Mouse (Mus musculus) gastrocnemius, adult 18-20 months (tissue): ENCODE data around the gene Pramef17. TPM values are rescaled to one million over a fixed set of nuclear protein-coding genes. Genes with fewer than 3 reads are reported as not detected.
"Not testable (repeated sequence)": the region's sequence is repeated elsewhere in the genome, so short reads cannot be mapped to it uniquely, and the experiment has no call there.

Experiments
- DNase-seq: peaks from one replicate; pipeline ENCODE4 v3.0.0; 2021; ENCODE audit warnings: low spot score
- long read RNA-seq, 2 experiments: library from polyadenylated mRNA; stranded (forward); transcript quantifications; one replicate each; pipeline ENCODE4 v2.0.0; 2021
- total RNA-seq, 2 experiments: library from RNA; stranded (reverse); gene quantifications; 2 replicates each; pipeline ENCODE4 v1.2.3; 2021

The Pramef17 gene
- not detected for total RNA-seq
- long read RNA-seq, experiment 1, result 0 reads
- long read RNA-seq, experiment 2, result 0 reads

DNA sequence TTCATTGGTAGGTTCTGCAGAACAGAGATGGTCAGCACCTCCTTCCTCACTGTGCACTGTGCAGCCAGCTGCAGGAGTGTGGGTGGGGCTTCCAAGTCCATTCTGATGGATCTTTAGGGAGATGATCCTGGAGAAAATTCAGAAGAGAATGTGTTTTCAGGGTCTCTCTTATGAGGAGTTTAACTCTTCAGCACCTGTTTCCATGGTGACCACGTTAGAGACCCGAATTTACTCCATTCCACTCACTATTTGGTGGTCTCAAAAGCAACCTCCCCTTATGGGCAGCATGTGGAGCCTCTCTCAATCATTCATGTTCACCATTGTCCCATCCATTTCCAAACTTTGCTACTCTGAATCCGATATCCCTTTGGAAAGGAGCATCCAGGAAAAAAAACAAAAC, at the start of gene Pramef17:
TSS of gene Pramef17 (minus strand) at position 101 of the 400 bp plus-strand sequence.
- DNase-seq, result not testable (repeated sequence)

DNA sequence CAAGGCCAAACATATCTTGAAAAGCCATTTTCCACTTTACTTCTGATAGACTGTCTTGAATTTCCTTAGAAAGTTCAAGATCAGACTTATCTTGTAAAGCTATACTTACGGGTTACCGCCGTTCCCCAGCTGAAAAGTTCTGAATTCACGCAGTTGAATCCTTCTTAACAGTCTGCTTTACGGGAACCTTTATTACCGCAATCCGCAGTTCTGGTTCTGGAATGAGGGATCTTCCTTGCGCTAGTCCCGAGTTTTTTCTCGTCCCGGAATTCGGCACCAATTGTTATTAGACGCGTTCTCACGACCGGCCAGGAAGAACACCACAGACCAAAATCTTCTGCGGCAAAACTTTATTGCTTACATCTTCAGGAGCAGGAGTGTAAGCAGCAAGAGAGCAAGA, 6.0 kb downstream of the Pramef17 start:
- DNase-seq, result peak; percentile 59

DNA sequence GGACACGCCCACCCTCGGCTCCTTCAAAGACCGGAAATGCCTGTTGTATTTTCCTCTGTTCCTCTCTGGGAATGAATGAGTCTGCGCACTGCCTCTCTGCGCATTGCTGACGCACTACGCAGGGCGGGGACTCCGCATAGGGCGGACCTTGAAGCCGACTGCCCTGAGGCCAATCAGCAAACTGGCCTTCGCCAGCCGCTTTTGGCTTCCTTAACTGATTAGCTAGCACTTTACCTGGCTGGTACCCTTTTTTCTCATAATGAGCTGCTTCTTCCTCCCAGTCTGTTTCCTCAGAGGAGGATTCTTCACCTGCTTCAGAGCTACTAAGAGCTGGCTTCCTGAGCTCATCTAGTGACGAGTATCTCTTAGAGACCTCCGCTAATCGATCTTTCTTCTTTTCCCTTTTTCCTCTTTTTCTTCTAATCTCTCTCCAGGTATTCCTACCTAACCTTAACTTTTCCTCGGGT, 6.7 kb downstream of the Pramef17 start:
- peak; percentile 63 for DNase-seq

DNA sequence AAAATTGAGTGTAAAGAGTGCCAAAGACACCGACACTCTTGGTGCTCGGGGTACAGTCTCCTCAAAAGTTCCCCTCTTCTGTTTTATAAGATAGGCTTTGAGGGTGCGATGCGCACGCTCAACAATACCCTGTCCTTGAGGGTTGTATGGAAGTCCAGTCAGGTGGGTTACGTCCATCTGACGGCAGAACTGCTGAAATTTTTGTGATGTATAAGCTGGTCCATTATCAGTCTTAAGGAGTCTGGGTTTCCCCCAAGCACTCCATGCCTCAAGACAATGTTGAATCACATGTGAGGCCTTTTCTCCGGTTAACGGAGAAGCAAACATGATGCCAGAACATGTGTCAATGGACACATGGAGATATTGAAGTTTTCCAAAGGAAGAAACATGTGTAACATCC, 8.4 kb downstream of the Pramef17 start:
- DNase-seq, result peak; percentile 31

DNA sequence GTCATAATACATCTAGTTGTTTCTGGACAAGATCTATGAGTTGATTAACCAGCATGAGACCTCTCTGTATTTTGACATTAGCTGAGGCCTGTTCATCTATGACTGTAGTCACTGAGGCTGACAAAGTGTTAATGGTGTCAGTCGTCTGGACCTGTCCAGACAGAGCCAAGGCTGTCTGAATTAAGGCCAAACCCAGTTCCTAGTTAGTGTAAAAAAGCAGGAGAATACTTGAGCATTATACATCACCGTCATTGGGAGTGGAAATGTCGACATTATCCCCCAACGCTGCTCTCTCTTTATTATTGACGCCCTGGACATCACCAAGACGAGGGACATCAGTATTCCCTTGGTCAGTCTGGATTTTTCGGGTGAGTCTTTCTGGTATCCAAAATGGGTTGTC, 9.0 kb downstream of the Pramef17 start:
- peak; percentile 29 for DNase-seq

DNA sequence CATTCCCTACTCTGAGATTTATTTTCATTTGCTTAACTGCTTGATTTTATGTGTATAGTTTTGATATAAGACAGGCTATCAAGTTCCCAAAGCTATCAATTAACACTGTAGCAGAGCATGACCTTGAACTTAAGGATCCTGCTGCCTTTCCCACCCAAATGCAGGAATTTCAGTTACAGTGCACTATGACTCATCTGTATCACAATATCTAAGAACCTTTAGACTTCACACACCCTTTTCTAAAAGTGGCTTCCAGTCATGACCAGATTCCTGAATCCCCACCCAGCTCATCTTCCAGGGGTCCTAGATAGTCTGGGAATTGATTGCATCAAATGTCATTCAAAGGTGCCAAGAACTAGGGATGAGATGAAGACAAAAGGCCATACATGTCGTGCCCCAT, 10.7 kb downstream of the Pramef17 start:
- DNase-seq, result not testable (repeated sequence)

DNA sequence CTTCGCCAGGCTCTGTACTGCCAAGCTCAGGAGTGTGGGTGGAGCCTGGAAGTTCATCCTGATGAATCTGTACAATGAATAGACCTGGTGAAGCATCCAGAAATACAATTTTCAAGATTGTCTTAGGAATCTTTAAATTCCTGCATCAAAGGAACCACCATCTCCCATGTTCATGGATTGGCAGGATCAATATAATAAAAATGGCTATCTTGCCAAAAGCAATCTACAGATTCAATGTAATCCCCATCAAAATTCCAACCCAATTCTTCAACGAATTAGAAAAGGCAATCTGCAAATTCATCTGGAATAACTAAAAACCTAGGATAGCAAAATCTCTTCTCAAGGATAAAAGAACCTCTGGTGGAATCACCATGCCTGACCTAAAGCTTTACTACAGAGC, 27.3 kb downstream of the Pramef17 start, which contains the start of gene Gm13101:
TSS of gene Gm13101 (minus strand) at position 101 of the 400 bp plus-strand sequence.
- DNase-seq, result not testable (repeated sequence)

DNA sequence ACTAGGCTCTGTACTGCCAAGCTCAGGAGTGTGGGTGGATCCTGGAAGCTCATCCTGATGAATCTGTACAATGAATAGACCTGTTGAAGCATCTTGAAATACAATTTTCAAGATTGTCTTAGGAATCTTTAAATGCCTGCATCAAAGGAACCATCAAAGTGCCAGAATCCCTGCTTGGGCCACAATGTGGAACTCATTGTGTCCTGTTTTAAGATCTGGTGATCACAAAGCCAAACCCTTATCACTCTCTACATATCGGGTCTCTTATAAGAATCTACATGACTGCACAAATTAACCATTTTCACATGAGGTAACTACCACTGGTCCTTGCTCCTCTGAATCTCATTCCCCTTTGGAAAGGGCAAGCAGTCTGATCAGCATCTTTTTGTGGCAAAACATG, 43.3 kb downstream of the Pramef17 start, which contains the start of gene Pramef25:
TSS of gene Pramef25 (minus strand) at position 101 of the 400 bp plus-strand sequence.
- DNase-seq, result not testable (repeated sequence)

Other genes starting within 250 kb of the Pramef17 start
- not detected for gene Gm13023, start 205.0 kb downstream of the Pramef17 start, total RNA-seq
- not detected for gene Gm13084, start 178.3 kb downstream of the Pramef17 start, total RNA-seq
- not detected for gene Gm13103, start 147.9 kb downstream of the Pramef17 start, total RNA-seq
- not detected for gene Pramef6, start 94.0 kb downstream of the Pramef17 start, total RNA-seq
- not detected for gene Pramef25, start 43.4 kb downstream of the Pramef17 start, total RNA-seq
- gene Gm13101, start 27.4 kb downstream of the Pramef17 start, total RNA-seq, result not detected
- gene Pramel4, start 64.8 kb upstream of the Pramef17 start, total RNA-seq, result not detected
- not detected for gene Gm13102, start 112.1 kb upstream of the Pramef17 start, total RNA-seq
- gene Oog3, start 168.3 kb upstream of the Pramef17 start, total RNA-seq, result not detected
- not detected for gene Oog2, start 196.3 kb upstream of the Pramef17 start, total RNA-seq
- not detected for gene C87977, start 218.9 kb upstream of the Pramef17 start, total RNA-seq